Mouse (Mus musculus): Measurements from ENCODE around the gene Tnks2.
"Not testable (repeated sequence)": the region's sequence is repeated elsewhere in the genome, so short reads cannot be mapped to it uniquely, and the experiment has no call there.

The Tnks2 gene

DNA sequence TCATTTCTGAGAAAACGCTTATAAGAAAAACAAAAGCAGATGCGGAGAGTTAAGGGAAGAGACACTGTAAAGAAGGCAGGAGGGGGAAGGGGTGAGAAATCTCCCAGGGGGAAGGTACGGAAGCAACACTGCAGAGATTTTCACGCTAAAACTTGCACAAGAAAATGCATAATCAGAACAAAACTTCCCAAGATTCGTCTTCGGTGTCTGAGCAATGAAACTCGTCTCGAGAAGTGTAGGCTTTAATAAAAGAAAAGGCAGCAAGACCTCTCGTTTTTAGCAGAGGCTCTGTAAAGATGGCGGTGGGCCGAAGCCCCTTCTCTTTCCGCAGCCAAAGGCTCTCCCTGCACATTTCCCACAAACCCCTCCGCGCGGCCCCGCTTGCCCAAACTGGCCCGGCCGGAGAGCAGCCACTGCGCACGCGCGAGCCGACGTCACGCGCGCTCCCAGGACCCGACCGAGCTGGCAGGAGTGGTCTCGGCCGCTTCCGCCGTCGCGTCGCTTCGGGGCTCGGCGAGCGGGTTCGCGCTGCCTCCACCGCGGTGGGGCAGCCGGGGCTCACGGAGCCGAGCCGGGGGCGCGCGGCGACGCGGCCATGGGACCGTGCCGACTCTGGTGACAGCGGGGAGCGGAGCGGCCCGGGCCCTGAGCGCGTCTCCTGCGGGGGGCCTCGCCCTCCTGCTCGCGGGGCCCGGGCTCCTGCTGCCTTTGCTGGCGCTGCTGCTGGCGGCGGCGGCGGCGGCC lies at the start of gene Tnks2:
Gene Tnks2 (plus strand): TSS at position 445 of the 744 bp plus-strand sequence.
- DNase-seq, result peak; percentile 96 to 98

- peak; percentile 13 to 31 for DNase-seq
These were observed 43.9 kb upstream of the Tnks2 start for GRCm38 (mm10) chr19:36789873-36790733.

- no peak for DNase-seq
These were observed 41.4 kb upstream of the Tnks2 start for GRCm38 (mm10) chr19:36792589-36792988.

- no peak for DNase-seq
These were observed 40.6 kb upstream of the Tnks2 start for GRCm38 (mm10) chr19:36793450-36793849.

DNA sequence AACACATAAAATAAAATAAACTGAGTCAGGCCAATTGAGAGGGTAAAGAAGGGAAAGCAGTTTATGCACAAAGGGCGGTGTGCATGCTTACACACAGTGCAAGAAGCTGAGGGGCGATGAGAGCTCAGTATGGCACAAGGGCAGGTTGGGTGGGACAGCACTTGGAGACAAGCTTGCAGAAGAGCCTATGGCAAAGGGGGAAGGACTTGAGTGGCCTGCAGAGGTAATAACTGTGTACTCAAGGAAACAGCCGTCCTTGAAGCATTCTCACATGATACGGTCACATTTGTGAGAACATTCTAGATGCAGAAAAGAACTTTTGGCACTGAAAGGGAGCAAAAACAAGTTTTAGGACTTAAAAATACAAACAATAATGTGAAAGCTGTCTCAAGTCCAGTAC lies 40.0 kb upstream of the Tnks2 start:
- DNase-seq, result no peak

DNA sequence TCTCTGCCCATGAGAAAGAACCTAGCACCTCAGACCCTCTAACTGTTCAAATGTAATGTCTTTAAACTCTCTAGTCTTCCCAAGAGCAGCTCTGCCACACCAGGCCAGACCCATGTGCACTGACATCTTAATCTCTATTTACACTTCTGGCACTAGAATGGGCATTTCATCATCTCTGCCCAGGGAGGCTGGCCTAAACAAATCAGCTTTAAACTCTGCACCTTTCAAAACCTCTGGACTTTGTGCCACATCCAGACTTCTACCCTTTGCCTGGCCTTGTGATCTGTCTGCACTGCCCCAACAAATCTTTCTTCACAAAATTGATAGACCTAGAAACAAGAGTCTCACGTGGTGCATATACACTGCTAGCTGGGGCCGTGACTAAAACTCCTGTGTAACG lies 38.8 kb upstream of the Tnks2 start:
- no peak for DNase-seq

- DNase-seq, result no peak
These were observed 37.1 kb upstream of the Tnks2 start for GRCm38 (mm10) chr19:36796931-36797330.

- no peak for DNase-seq
These were observed 33.7 kb upstream of the Tnks2 start for GRCm38 (mm10) chr19:36800288-36800687.

DNA sequence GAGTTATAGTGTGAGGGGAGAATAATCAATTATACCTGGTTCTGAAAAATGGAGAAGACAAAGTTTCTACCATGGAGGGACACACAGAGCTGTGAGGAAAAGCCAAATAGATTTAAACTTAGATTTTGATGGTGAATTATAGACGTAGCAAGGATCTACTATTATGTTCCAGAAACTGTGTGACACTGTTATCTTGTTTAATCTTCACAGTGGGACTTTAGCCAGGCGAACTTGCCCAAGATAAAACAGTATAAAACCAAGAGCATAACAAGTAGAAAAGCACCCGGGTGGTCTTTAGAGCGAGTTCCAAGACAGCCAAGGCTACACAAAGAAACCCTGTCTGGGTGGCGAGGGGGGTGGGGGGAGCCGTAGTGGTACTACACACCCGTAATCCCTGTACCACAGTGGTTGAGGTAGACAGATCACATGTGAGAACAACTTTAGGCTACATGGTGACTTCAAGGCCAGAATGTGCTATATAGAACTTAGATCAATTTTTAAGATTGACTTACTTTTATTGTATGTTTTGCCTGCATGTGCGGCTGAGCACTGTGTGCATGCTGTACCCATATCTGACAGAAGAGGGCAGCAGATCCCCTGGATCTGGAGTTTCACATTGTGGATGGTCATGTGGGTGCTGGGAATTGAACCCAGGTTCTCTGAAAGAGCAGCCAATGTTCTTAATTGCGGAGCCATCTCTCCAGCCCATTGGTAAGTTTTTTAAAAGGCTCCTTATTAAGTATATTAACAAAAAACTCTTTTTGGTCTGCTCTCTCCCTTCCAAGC lies 32.0 kb upstream of the Tnks2 start:
- no peak for DNase-seq

DNA sequence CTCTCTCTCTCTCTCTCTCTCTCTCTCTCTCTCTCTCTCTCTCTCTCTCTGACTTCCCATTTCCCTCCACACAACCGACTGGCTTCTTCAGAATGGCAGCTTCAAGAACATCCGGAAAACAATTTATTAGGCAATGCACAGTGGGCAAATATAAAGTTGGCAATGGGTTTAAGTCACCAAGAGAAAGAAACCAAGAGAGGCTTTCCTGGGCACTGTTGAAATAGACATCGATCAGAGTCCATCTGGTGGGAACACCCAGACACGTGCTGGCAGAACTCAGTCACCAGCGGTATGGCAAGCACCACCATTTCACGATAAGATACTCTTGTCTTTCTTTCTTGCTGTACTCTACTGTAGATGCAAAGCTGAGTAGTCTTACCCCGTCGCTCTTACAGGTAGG lies 30.6 kb upstream of the Tnks2 start:
- DNase-seq, result no peak

DNA sequence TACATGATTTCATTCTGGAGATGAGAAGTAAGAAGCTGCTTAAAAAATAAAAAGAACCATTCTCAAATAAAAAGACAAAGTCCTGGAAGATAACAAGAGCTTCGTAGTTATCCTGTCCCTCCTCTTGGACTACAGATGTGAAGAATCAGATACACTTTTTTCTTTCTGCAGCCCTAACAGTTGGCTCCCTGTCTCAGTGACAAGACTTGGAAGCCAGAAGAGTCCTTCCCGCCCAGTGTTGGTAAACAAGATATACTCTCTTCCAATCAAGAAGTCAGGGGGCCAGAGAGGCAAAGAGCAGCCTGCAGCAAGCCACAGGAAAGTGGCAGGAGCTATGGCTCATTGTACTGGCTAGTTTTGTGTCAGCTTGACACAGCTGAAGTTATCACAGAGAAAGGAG lies 27.2 kb upstream of the Tnks2 start:
- no peak for DNase-seq

DNA sequence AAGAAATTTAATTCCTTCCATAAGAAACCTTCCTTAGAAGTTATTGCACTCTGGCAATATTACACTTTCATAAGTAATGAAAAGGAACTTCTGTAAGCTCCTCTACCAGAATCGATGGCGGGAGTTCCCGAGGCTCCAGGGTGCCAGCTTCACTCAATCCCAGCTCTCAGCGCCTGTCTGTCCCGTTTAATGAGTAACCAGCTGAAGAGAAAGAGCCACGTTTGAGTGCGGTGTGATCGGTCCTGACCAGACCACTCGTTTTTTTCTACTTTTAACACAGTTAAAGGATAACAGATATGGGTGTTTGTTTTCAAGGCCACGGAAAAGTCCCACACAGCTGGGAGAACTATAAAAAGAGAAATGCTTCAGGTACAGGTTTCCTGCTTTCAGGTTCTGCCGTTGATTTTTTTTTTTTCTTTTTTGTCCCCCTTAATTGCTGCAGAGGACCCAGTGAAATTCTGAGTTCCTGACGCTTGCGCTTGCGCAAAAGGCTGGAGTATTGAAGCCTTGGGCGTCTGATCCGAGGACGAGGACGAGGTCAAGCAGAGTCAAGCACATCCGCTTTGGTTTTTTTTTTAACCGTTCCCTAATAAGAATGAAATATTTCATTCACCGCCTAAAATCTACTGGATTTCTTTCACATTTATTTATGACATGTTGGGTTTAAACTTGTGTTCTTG lies 25.5 kb upstream of the Tnks2 start:
- no peak for DNase-seq

DNA sequence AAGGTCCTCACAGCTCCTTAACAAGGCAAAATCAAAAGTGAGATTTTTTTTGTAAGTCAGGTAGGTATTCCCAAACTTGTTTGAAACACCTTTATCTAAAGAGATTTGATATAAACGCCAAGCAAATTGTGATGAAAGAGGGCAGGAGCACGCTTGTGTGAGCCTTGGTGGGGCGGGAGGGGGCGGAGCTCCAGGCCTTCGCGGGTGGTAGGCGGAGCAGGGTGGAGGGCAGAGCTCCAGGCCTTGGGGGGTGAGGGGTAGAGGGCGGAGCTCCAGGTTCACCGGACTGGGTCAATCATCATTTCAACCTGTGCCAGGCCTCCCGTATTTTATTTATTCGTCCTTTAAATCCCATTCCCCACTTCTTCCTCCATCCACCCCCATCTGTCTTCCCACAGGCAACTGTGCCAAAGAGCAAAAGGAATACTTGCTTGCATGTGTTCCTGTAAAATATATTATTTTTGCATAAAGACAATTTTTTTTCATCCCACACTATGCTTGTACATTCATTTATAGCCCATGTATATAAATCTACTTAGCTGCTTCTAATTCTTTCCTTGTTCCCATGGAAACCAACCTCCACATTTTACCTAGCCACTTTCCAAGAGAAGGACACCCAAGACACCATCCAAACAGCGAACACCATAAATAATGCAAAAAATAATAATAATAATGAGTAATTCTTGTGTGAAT lies 24.4 kb upstream of the Tnks2 start:
- DNase-seq, result no peak

GRCm38 (mm10) chr19:36812011-36812410 lies 22.0 kb upstream of the Tnks2 start:
- DNase-seq, result no peak

- peak; percentile 52 for DNase-seq
These were observed 18.4 kb upstream of the Tnks2 start for GRCm38 (mm10) chr19:36815396-36816271.

DNA sequence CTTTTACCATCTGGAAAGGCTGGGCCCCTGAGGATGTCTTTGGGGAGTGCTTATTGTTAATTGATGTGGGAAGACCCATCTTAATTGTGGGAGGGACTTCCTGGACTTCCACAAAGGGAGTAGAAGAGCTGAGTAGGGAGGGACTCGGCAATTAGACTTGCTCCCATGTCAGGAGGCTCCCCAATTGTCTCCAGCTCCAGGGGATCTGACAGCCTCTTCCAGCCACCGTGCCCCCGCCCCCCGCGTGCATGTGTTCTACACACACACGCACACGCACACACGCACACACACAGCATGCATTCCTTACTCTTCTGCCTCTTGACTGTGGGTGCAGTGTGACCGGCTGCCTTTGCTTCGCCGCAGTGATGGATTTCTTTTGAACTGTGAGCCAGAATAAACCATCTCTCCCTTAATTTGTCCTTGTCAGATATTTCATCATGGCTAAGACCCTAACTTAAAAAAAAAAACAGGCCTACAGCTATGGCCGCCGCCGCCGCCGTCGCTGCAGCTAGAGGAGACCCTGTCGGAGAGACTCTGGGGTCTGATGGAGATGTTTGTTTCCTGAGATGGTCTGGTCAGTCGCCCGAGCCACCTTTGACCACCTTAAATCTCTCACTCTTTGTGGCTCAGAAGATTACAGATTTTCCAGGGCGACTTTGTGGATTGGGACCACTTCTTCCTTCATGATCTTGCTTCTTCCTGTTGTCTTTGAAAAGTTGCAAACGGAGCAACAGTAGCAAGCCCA lies 15.7 kb upstream of the Tnks2 start:
- DNase-seq, result peak in 1 of 2 experiments; percentile 11

GRCm38 (mm10) chr19:36819199-36819598 lies 14.8 kb upstream of the Tnks2 start:
- DNase-seq, result no peak

GRCm38 (mm10) chr19:36820469-36820868 lies 13.6 kb upstream of the Tnks2 start:
- no peak for DNase-seq

DNA sequence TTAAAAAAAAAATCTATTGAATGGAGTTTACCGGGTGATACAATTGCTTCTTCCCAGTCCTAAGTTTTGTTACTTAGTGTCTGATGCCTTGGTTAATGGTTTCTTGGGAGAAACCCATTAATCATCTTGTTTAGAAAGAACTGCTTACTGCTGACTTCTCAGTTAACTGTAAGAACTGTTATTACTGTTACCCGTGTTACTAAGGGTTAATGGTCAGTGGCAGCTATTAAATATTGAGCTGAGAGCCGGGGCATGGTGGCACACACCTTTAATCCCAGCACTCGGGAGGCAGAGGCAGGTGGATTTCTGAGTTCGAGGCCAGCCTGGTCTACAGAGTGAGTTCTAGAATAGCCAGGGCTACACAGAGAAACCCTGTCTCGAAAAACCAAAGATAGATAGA lies 12.7 kb upstream of the Tnks2 start:
- DNase-seq, result not testable (repeated sequence)

DNA sequence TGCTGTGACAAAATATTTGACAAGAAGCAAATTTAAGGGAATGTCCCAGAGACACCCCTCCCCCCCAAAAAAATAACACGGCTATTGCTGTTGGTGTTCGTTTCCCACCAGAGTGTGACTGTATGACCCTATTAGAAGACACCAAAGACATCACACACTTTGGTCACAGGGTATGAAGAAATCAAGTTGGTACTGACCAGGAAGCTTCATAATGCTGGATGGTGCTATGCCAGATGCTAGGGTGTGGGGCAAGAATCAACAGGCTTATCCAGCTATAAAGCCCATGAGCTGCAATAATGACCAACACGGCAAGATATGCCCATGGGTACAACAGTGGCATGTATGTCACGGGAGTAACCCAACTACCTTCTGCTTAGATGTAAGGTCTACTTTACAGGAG lies 11.3 kb upstream of the Tnks2 start:
- no peak for DNase-seq
